Mouse (Mus musculus): ENCODE measurements at regions not wholly inside any gene's neighbourhood (a gene's known extent, or its start where the extent isn't known, plus 50 kb on each side); places are given as distances from the start of the nearest gene placed in this dataset.

DNA sequence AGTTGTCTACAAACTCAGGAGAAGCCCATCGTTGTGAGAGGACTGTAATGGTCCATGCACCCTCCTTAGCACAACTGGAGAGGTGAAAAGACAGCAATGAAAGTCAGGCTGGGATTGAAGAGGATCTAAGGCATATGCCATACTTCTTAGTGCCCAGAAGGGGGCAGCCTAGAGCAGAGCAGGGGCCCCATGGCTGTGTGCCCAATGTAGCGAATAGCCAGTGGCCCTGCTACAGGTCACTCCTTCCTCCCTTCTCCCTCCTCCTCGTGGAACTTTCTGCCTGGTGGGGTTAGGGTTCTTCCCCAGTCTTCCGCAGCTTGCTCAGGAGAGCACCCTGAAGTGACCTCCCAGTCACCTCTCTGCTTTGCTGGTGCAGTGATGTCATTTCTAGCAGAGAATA lies 131.8 kb upstream of the Topaz1 start:
- no peak; the same call in 1 of the 2 replicates for ATAC-seq (ENCODE audit: insufficient number of reproducible peaks, low FRiP score, low TSS enrichment)

DNA sequence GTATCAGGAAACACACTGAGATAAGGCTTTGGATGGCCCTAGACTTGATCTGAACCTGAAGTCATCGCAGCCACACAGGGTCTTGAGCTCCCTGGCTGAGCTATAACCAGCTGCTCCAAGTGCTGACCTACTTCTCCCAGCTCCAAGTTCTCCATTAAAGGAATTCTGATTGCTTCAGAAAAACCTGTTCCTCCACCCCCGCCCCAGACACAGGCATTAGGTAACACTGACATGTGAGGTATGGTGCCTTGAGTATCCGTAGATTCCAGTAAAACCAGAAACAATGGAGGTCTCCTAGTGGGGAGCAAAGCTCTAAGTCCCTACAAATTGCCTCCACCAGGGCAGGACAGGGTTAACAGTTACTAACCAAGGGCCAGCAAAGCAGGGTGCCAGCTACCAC lies 129.4 kb upstream of the Topaz1 start:
- no peak for ATAC-seq (ENCODE audit: insufficient number of reproducible peaks, low FRiP score, low TSS enrichment)

DNA sequence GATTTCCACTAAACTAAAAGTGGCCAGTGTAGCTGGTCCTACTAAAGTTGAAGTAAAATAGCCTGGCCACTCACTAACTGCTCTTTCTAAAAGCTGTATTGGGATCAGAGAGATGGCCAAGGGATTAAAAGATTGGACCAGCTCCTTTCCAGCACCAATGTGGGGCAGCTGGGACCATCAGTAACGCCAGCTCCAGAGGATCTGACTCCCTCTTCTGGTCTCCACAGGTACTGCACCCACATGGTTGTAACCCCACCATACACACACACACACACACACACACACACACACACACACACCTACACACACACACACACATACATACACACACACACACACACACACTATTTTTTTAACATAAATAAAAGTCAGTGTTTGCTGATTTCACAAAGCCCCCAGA lies 122.1 kb upstream of the Topaz1 start:
- no peak for ATAC-seq (ENCODE audit: insufficient number of reproducible peaks, low FRiP score, low TSS enrichment)

DNA sequence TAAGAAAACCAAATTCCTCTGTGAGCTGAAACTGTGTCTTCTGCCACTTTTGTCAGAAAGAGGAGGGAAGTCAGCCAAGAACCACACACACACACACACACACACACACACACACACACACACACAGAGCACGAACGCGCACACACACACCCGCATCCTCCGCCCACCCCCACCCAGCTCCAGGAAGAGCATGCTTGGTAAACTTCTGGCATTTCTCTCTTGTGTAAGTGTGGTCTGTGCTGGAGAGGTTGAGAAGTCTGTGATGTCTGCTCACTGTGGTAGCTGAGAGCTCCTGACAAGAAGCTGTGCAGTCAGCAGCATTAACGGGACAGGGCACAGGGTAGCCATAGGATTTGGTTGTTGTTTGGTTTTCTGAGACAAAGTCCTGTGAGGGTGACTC lies 120.8 kb upstream of the Topaz1 start:
- no peak for ATAC-seq (ENCODE audit: insufficient number of reproducible peaks, low FRiP score, low TSS enrichment)

DNA sequence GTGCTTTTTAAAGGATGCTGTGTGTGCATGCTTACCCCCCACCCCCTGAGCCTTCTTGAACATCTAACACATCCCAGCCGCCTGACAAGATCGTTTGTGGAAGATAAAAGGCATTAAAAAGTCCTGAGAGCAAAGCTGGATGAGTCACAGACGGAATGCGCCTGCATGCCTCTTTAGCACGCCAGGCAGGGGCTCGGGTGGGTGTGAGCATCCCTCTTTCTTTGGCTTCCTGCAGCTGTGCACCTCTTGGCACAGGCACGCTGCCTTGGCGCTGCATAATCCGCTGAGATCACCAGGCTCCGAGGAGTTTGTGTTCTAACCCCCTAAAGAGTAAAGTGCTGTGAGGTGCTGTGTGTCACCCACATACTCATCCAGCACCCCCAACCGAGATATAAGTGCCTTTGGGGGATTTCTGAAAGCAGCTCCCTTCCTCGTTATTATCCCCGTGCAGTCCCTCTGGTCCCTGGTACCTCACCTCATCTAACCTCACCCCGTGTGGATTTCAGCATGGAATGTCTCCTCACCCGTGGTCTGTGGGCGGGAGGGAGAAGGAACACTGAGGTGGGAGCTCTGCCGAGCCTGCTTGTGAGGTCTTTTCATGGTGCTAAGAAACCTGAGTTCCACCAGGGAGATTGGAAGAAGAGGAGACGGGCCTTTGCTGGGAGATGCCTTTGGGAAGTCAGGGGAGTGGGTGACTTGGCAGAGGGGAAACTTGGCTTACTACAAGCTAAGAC lies 117.8 kb upstream of the Topaz1 start:
- no peak for ATAC-seq (ENCODE audit: insufficient number of reproducible peaks, low FRiP score, low TSS enrichment)

DNA sequence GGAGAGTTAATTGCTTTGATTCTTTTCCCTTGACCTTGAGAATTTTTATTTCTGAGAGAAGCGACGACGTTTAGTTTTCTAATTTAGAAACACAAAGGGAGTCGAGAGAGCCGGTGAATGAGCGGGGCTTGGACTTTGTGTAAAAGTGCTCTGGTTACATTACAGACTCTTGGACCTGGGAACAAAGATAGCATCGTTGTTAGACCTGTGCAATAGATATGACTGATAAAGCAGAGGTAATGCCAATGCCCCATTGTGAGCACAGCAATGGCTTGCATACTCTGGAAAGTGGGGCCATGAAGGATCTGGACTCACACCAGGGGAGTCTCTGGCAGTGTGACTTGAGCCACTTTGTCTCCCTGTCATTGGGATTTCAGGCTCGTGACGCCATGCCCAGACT lies 115.4 kb upstream of the Topaz1 start:
- ATAC-seq (ENCODE audit: insufficient number of reproducible peaks, low FRiP score, low TSS enrichment) = no peak

DNA sequence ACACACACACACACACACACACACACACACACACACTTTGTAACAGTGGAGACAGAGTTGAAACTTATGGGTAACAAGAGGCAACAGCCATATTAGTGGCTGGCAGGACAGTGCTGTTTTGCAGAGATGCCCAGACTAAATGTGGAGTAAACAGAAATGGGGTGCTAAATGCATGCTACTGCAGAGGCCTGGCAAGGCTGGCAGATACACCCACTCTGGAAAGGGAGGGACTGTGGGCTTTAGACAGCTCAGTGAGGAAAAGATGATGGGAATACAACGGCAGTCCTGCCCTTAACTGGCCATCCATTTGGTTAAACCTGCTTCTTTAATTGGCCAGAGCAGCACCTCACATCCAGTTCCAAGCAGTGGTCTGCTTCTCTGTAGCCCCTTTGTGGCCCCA lies 113.7 kb upstream of the Topaz1 start:
- no peak for ATAC-seq (ENCODE audit: insufficient number of reproducible peaks, low FRiP score, low TSS enrichment)

DNA sequence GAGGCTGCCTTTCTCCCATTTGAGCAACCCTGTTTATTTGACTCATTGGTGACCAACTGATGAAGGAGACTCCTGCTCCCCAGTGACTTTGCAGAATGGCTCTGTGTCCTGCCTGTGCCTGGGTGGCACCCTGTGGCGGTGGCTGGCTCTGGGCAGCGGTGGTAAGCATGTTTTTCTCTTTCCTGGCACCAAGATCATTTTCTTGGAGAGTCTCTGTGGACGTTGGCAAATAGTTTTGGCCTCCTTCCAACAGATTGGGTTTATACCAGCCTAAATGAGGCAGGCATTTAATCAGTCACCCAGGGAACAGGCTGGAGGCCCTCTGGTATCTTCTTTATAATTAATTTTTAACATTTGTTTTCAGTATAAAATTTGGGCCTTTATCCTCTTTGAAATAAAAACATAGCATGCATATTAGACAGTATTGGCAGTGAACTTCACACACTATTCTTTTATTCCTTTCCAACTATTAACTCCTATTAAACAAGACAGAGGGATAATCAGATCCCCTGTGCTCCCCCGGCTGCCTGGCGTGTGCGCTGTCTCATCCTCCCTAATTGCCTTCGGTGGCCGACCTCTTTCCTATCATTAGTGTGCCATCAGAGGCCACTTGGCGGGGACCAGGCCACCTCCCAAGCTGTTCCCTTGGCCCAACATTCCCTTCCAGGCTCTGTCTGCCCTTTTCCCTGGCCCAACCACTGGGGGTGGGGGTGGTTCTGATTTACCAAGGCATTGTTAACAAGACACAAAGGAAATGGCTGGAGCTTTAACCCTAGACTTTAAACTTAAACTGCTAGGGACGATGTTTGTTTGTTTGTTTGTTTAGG lies 111.8 kb upstream of the Topaz1 start:
- 0 out of 2 replicates have a peak, but pooled peaks have one; percentile 36 for ATAC-seq (ENCODE audit: insufficient number of reproducible peaks, low FRiP score, low TSS enrichment)

DNA sequence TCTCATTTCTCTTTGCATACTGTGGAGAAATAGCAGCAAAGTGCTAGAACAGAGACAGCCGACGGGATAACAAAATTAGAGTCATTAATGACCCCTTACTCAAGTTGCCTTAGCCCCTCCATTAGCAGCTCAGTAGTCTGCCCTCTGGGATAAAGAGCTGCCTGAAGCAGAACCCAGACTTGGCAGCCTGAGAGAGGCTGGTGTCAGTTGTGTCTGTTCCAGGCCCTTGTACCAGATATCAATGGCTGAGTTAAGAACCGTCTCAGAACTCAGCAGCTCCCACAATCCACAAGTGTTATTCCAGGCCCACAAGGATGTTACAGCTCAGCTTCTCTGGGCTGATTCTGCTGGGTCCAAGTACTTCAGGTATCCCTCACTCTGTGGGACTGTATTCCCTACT lies 109.6 kb upstream of the Topaz1 start:
- no peak for ATAC-seq (ENCODE audit: insufficient number of reproducible peaks, low FRiP score, low TSS enrichment)

DNA sequence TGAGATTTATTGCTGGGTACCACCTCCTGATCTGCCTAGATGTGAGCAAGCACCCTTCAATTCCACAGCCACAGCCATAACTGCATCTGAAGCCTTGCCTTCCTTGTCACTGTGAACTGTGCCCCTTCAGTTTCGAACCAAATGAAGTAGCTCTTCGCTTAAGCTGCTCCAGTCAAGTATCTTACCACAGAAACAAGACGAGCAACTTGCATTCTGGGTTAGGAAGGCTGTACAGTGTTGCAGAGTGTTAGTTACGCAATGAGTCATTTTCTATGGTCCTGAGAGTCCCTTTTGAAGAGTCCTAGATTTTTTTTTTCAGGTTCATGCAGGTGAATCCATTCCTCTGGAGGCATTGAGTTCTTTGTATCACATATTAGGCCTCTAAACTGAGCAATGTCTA lies 107.9 kb upstream of the Topaz1 start:
- no peak for ATAC-seq (ENCODE audit: insufficient number of reproducible peaks, low FRiP score, low TSS enrichment)

DNA sequence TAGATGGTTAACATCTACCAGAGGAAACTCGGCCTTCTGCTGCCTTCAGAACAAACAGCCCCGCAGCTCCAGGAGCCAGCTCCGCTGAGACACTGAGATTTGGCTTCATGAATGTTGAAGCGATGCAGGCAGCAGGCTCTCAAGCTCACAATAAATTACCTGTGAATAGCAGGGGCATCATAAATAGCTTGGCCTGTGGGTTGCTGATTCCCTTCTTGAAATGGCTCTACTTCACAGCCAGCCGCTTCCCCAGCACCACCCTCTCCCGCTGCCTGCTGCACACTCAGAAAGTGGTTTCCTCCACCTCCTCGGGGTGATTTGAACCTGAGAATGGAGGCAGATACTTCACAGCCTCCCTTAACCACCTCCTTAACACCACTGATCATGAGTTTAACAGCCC lies 104.2 kb upstream of the Topaz1 start:
- ATAC-seq (ENCODE audit: insufficient number of reproducible peaks, low FRiP score, low TSS enrichment) = no peak

DNA sequence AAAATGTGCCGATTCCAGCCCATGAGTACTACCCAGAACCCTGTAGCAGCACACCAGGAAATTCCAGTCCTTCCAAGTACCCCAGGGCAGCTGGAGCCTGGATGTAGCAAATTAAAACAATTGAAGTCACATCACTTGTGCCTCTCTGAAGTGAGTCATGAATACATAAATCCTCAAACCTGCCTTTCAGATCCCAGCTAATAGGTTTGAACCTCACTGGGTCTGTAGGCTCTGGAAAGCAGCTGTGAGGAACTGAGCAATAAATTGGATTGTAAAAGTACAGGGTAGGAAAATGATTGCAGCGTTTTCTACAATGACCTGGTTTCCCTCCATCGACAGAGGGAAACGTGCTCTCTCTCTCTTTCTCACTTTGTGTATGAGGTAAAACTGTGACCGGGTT lies 101.6 kb upstream of the Topaz1 start:
- no peak for ATAC-seq (ENCODE audit: insufficient number of reproducible peaks, low FRiP score, low TSS enrichment)

DNA sequence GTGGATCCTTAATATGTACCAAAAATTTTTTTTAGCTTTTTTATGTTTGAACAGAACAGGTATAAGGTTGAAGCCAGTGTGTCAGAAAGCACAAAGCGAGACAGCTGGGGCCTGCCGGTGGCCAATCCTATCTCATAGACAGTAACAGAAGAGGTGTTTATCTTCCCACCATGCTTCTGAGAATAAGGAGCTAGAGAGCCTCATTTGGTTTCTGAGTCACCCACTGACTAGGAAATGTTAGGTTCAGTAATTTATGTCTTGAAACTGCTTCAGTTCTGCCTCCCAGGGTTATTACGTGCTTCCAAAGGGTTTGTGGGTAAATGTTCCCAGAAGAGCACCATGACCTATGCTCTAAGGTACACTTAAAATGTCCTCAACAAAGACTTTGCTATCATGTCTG lies 96.3 kb upstream of the Topaz1 start:
- ATAC-seq (ENCODE audit: insufficient number of reproducible peaks, low FRiP score, low TSS enrichment) = no peak

DNA sequence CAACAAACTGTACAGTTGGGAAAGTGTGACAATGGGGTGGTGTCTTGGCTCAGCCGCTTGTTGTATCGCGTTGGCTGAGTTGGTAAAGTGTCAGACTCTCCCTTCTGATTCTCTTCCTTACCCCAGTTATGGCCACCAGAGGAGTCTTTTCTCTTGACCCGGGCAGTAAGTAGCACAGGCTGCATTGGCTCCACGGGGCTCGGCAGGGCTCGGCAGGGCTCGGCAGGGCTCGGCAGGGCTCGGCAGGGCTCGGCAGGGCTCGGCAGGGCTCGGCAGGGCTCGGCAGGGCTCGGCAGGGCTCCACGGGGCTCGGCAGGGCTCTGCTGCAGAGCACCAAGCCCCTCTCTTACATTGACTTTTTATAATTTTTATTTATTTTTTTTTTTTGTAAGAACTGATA lies 91.6 kb upstream of the Topaz1 start:
- ATAC-seq (ENCODE audit: insufficient number of reproducible peaks, low FRiP score, low TSS enrichment) = no peak

DNA sequence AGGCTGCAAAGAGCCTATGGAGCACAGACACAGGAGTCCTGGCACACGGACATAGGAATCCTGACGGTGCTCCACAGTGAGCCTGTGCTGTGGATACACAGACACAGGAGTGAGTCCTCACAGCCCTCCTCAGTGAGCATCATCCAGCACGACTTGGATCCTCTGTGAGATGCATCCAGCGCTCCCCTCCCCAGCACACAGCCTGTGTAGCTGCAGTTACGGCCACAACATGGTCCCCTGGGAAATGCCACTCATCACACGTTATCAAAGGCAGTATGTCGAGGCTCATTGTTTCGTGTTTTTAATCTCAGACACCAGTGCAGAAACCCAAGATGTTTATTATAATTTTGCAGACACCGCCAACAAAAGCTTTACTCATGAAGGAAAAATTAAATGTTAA lies 87.1 kb upstream of the Topaz1 start:
- ATAC-seq (ENCODE audit: insufficient number of reproducible peaks, low FRiP score, low TSS enrichment) = no peak

DNA sequence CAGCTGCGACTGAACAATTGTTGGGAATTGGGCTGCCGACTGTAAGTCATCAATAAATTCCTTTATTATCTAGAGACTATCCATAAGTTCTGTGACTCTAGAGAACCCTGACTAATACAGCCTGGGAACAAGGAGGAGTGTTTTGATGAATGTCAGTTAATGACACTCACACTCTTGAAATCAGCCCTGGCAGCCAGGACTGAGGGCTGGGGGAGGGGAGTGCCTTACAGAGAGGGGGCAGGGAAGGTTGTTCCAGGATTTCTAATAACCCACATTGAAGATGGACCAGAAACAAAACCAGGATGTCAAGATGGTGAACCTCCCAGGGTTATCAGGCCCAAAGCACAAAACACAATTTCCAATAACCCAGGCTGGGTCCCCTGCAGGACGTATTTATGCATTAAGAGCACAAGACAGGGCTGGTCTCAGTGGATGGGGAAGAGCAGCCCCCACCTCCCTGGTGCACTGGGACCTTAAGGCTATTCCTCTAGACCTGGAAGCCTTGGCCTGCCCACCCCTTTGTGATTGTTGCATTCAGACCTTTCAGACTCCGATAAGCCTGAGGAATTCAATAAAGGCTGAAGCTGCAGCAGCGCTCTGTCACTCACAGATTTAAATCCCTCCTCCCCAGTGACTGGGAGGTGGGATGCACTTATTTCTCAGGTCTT lies 80.0 kb upstream of the Topaz1 start:
- no peak for ATAC-seq (ENCODE audit: insufficient number of reproducible peaks, low FRiP score, low TSS enrichment)

DNA sequence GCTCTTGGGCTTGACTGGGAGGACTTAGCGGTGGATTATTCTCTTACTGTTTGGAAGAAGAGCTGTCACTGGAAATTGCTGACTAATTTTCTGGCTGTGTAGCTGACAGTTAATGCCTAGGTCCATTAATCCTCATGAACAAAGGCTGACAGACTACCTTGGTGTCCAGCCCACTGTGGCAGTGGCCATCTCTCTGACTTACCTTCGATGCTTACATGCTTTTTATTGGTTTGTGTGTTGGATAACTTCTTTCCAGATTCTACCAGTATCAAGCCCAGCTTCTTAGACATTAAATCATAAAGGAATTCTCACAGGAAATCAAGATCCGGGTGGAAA lies 79.5 kb upstream of the Topaz1 start:
- ATAC-seq (ENCODE audit: insufficient number of reproducible peaks, low FRiP score, low TSS enrichment) = no peak

DNA sequence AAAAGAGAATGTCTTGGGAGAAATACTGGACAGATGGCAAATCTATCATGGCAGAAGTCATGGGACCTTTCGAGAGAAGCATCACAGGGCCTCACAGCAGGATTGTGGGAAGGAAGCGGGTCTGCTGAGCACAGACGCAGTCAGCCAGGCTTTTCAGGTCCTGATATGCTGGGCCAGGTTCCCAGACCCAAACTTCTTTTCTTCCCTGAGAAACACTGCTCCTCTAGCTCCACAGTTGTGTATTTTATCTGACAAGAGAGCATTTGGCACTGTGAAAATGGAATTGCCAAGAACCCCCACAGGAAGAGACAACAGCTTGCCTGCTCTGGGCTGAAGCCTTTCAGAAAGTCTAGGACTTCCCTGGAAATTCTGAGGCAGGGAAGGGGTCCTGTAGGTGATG lies 73.4 kb upstream of the Topaz1 start:
- ATAC-seq (ENCODE audit: insufficient number of reproducible peaks, low FRiP score, low TSS enrichment) = no peak

DNA sequence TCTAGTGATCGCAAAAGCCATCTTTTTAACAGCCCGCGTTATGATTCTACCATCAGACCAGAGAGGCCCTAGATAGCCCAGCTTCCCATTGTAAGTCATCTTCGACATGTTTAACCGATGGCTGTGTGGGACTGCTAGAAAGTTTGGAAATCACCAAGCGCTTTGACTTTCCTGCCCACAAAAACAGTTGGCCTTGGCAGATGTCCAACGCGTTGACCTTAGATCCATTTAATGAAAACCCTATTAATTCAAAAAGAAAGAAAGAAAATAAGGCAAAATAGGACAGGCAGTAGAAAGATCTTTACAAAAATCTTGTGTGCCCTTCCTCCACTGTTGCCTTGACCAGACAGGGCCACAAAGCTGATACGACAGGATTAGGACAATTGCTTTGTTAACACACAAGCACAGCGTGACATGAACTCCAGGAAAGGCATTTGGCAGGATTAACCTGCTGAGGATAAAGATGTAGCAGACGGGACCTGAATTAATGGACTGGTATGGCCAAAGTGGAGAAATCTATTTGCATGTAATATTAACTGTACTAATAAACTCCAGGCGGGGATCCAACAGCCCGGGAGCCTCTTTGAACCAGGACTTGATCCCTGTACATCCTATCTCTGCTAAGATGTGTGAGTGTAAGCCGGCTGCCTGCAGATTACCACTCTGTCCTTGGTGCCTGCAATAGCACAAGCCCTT lies 69.0 kb upstream of the Topaz1 start:
- ATAC-seq (ENCODE audit: insufficient number of reproducible peaks, low FRiP score, low TSS enrichment) = no peak

DNA sequence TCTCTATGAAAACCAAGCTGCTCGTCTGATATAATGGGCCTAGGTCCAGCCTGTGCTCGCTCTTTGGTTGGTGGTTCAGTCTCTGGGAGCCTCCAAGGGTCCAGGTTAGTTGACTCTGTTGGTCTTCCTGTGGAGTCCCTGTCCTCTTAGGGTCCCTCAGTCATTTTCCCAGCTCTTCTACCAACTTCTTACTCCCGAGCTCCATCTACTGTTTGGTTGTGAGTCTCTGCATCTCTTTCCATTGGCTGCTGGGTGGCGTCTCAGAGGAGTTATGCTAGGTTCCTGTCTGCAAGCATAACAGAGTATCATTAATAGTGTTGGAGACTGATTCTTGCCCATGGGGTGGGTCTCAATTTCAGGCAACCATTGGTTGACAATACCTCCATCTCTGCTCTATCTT lies 60.0 kb upstream of the Topaz1 start:
- no peak for ATAC-seq (ENCODE audit: insufficient number of reproducible peaks, low FRiP score, low TSS enrichment)

DNA sequence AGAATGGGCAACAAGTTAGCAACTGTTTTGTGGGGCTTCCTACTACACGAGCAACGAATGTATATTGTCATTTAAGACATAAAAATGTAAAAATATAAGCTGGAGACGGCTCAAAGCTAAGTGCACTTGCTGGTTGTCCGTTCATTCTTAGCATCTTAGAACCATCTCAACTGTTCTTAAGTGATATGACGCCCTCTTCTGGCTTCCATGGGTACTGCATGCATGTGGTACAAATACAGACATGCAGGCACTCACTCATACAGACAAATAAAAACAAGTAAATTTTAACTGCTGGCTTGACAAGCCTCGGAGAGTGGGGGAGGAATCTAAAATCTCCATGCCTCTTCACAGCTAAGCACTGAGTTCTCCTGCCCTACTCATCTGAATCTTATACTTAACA lies 55.3 kb upstream of the Topaz1 start:
- no peak for ATAC-seq (ENCODE audit: insufficient number of reproducible peaks, low FRiP score, low TSS enrichment)

All from cerebellum, adult (tissue).